Mouse (Mus musculus) heart, postnatal 0 days (tissue): ENCODE results near the gene Ptcra.

ENCODE experiments used
- CTCF ChIP-seq: IDR thresholded peaks from 2 replicates; pipeline ENCODE4 v1.5.1; 2016; ENCODE audit warnings: antibody characterized with exemption, control low read depth, low read depth
- EP300 ChIP-seq: IDR thresholded peaks from 2 replicates; pipeline ENCODE4 v1.6.1; 2016; ENCODE audit warnings: antibody characterized with exemption, low read depth

DNA sequence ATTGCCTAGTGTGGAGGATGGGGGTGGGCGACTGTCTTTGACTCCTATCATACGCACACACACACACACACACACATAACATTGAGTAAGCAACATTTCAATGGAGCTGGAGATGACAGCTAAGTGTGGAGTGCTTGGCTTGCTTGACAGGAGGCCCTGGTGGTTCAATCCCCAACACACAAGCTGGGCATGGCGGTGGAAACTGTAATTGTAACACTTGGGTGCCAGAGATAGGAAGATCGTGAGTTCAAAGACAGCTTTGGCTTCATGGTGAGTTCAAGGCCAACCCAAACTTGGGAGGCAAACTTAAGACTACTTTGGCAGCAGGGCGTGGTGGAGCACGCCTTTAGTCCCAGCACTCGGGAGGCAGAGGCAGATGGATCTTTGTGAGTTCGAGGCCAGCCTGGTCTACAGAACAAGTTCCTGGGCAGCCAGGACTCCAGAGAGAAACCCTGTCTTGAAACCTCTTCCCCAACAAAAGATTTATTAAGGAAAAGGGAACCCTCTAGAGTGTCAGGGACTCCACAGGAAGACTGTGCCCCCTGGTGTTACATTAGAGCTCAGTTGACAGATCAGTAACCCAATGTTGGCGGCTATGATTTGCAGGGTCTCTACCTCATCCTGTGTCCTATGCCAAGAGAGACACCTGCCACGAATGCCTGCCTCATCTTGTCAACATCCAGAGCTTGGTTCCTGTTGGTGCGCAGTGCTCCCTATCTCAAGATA lies 48.6 kb downstream of the Ptcra start:
- no peak for TF ChIP-seq CTCF
- no peak for TF ChIP-seq EP300
